Comparison of ENCODE assay signal across 28 mouse cellular contexts in genomic region chr4:116398051-116398450, GRCm38 (mm10).
"Had no signal": no experiment of that assay in that cellular context is flagged by ENCODE, and none has a peak within 500 bp of the region (broad histone marks: within the 10 kb centered on the region; RNA-seq: fewer than 3 reads in every experiment).

No protein-coding gene starts in this region.

- H3K27ac ChIP-seq: gastrocnemius, adult 2 months; heart, adult 2 months; heart, embryonic 13.5 days; heart, embryonic 15.5 days; hindbrain, embryonic 13.5 days; hindbrain, embryonic 15.5 days; hindbrain, postnatal 0 days; kidney, embryonic 15.5 days; kidney, postnatal 0 days; layer of hippocampus, adult 2 months; left cerebral cortex, adult 2 months; limb, embryonic 10.5 days; limb, embryonic 12.5 days; liver, embryonic 13.5 days; liver, embryonic 15.5 days had no signal

- H3K9me3 ChIP-seq: heart, embryonic 13.5 days; heart, embryonic 15.5 days; hindbrain, embryonic 13.5 days; hindbrain, embryonic 15.5 days; kidney, embryonic 15.5 days; limb, embryonic 10.5 days; limb, embryonic 12.5 days; liver, embryonic 13.5 days; liver, embryonic 15.5 days had no signal

- H3K9ac ChIP-seq: heart, embryonic 13.5 days; heart, embryonic 15.5 days; hindbrain, embryonic 13.5 days; hindbrain, embryonic 15.5 days; kidney, embryonic 15.5 days; limb, embryonic 12.5 days; liver, embryonic 13.5 days; liver, embryonic 15.5 days; liver, postnatal 0 days had no signal

- DNase-seq: gastrocnemius, adult 2 months; gastrocnemius, postnatal 14 days; gastrocnemius, postnatal 36 days; heart, adult 11 months; heart, adult 2 months; heart, postnatal 14 days; heart, postnatal 36 days; kidney, adult 11 months; kidney, adult 2 months; kidney, adult 9 months; kidney, postnatal 14 days; kidney, postnatal 36 days; liver; liver, embryonic 13.5 days; liver, postnatal 0 days had no signal

- H3K4me3 ChIP-seq: gastrocnemius, adult 2 months; heart, adult 2 months; heart, embryonic 13.5 days; heart, embryonic 15.5 days; hindbrain, embryonic 13.5 days; hindbrain, embryonic 15.5 days; kidney, embryonic 15.5 days; layer of hippocampus, adult 2 months; left cerebral cortex, adult 2 months; limb, embryonic 10.5 days; limb, embryonic 12.5 days; liver, embryonic 13.5 days; liver, embryonic 15.5 days had no signal

- H3K4me1 ChIP-seq: heart, embryonic 13.5 days; heart, embryonic 15.5 days; kidney, embryonic 15.5 days; limb, embryonic 10.5 days; limb, embryonic 12.5 days had no signal

- H3K36me3 ChIP-seq: heart, embryonic 13.5 days; heart, embryonic 15.5 days; hindbrain, embryonic 13.5 days; hindbrain, embryonic 15.5 days; kidney, embryonic 15.5 days; limb, embryonic 10.5 days; limb, embryonic 12.5 days; liver, embryonic 13.5 days; liver, embryonic 15.5 days had no signal

- ATAC-seq: hindbrain, postnatal 0 days; intestine, embryonic 16.5 days; liver, postnatal 0 days had no signal
